Mouse (Mus musculus): ENCODE data around the gene Eif2b5. TPM values are rescaled to one million over a fixed set of nuclear protein-coding genes. Genes with fewer than 3 reads are reported as not detected.
A peak's percentile ranks its signal among the peaks of the same experiment; 100 is the strongest.

Gene Eif2b5
- polyA plus RNA-seq, 1 experiment: 38.7 TPM

- no peaks in the 10 kb centered on the region for H3K4me1 ChIP-seq (ENCODE audit: control insufficient read depth, insufficient read depth, low read length)
- H3K4me3 ChIP-seq (ENCODE audit: control insufficient read depth, low read depth, low read length): no peak overlapping the region
- H3K27me3 ChIP-seq (ENCODE audit: control insufficient read depth, insufficient read depth, low read length): no peaks in the 10 kb centered on the region
- TF ChIP-seq POLR2A (IDR thresholded peaks at IDR 0.05; ENCODE audit: control insufficient read depth, low read depth, low read length) (no peak), CTCF (IDR thresholded peaks at IDR 0.05; ENCODE audit: control insufficient read depth, insufficient read depth, insufficient replicate concordance, low read depth, low read length) (no peak)
- H3K36me3 ChIP-seq (ENCODE audit: control insufficient read depth, insufficient read depth, low read length): no peaks in the 10 kb centered on the region; the same call in 1 of the 2 replicates
- H3K27ac ChIP-seq (ENCODE audit: control insufficient read depth, insufficient read depth, low read depth, low read length): no peak overlapping the region
These were observed 30.8 kb downstream of the Eif2b5 start for GRCm38 (mm10) chr16:20529375-20529774.

GRCm38 (mm10) chr16:20530941-20531340 lies 32.3 kb downstream of the Eif2b5 start:
- Histone ChIP-seq H3K4me3 (ENCODE audit: control insufficient read depth, low read depth, low read length) (no peak overlapping the region), H3K4me1 (ENCODE audit: control insufficient read depth, insufficient read depth, low read length) (peaks cover 2% of the 10 kb centered on the region; the same call in 1 of the 2 replicates), H3K27me3 (ENCODE audit: control insufficient read depth, insufficient read depth, low read length) (no peaks in the 10 kb centered on the region), H3K36me3 (ENCODE audit: control insufficient read depth, insufficient read depth, low read length) (no peaks in the 10 kb centered on the region; the same call in 1 of the 2 replicates), H3K27ac (ENCODE audit: control insufficient read depth, insufficient read depth, low read depth, low read length) (no peak overlapping the region)
- TF ChIP-seq CTCF (IDR thresholded peaks at IDR 0.05; ENCODE audit: control insufficient read depth, insufficient read depth, insufficient replicate concordance, low read depth, low read length): no peak
- TF ChIP-seq POLR2A (IDR thresholded peaks at IDR 0.05; ENCODE audit: control insufficient read depth, low read depth, low read length): no peak

GRCm38 (mm10) chr16:20534617-20535295 lies 36.1 kb downstream of the Eif2b5 start:
- TF ChIP-seq POLR2A (IDR thresholded peaks at IDR 0.05; ENCODE audit: control insufficient read depth, low read depth, low read length): no peak
- no peak for TF ChIP-seq CTCF (IDR thresholded peaks at IDR 0.05; ENCODE audit: control insufficient read depth, insufficient read depth, insufficient replicate concordance, low read depth, low read length)
- Histone ChIP-seq H3K36me3 (ENCODE audit: control insufficient read depth, insufficient read depth, low read length) (no peaks in the 10 kb centered on the region; the same call in 1 of the 2 replicates), H3K27me3 (ENCODE audit: control insufficient read depth, insufficient read depth, low read length) (no peaks in the 10 kb centered on the region), H3K27ac (ENCODE audit: control insufficient read depth, insufficient read depth, low read depth, low read length) (no peak overlapping the region), H3K4me1 (ENCODE audit: control insufficient read depth, insufficient read depth, low read length) (peaks cover 3% of the 10 kb centered on the region; the same call in 1 of the 2 replicates), H3K4me3 (ENCODE audit: control insufficient read depth, low read depth, low read length) (peak overlapping the region; percentile 98)

GRCm38 (mm10) chr16:20535296-20536080 lies 36.9 kb downstream of the Eif2b5 start, which contains the start of gene Ap2m1:
Gene Ap2m1, plus strand, starts transcription at chr16:20535478.
- peaks cover 3% of the 10 kb centered on the region; the same call in 1 of the 2 replicates for H3K4me1 ChIP-seq (ENCODE audit: control insufficient read depth, insufficient read depth, low read length)
- peak within 1 kb of the TSS; percentile 96 for H3K27ac ChIP-seq (ENCODE audit: control insufficient read depth, insufficient read depth, low read depth, low read length)
- no peak for TF ChIP-seq CTCF (IDR thresholded peaks at IDR 0.05; ENCODE audit: control insufficient read depth, insufficient read depth, insufficient replicate concordance, low read depth, low read length)
- TF ChIP-seq POLR2A (IDR thresholded peaks at IDR 0.05; ENCODE audit: control insufficient read depth, low read depth, low read length): peak; percentile 66
- H3K36me3 ChIP-seq (ENCODE audit: control insufficient read depth, insufficient read depth, low read length): no peaks in the 10 kb centered on the region; the same call in 1 of the 2 replicates
- H3K4me3 ChIP-seq (ENCODE audit: control insufficient read depth, low read depth, low read length): peak within 1 kb of the TSS; percentile 98
- H3K27me3 ChIP-seq (ENCODE audit: control insufficient read depth, insufficient read depth, low read length): no peaks in the 10 kb centered on the region

- H3K27me3 ChIP-seq (ENCODE audit: control insufficient read depth, insufficient read depth, low read length): no peaks in the 10 kb centered on the region
- peak overlapping the region; percentile 98 for H3K4me3 ChIP-seq (ENCODE audit: control insufficient read depth, low read depth, low read length)
- TF ChIP-seq CTCF (IDR thresholded peaks at IDR 0.05; ENCODE audit: control insufficient read depth, insufficient read depth, insufficient replicate concordance, low read depth, low read length) (no peak), POLR2A (IDR thresholded peaks at IDR 0.05; ENCODE audit: control insufficient read depth, low read depth, low read length) (no peak)
- no peaks in the 10 kb centered on the region for H3K36me3 ChIP-seq (ENCODE audit: control insufficient read depth, insufficient read depth, low read length)
- peak overlapping the region; percentile 96 for H3K27ac ChIP-seq (ENCODE audit: control insufficient read depth, insufficient read depth, low read depth, low read length)
- H3K4me1 ChIP-seq (ENCODE audit: control insufficient read depth, insufficient read depth, low read length): peaks cover 3% of the 10 kb centered on the region; the same call in 1 of the 2 replicates
These were observed 37.6 kb downstream of the Eif2b5 start for GRCm38 (mm10) chr16:20536081-20536665.

- Histone ChIP-seq H3K4me3 (ENCODE audit: control insufficient read depth, low read depth, low read length) (no peak overlapping the region), H3K27ac (ENCODE audit: control insufficient read depth, insufficient read depth, low read depth, low read length) (no peak overlapping the region), H3K36me3 (ENCODE audit: control insufficient read depth, insufficient read depth, low read length) (no peaks in the 10 kb centered on the region), H3K4me1 (ENCODE audit: control insufficient read depth, insufficient read depth, low read length) (peaks cover 3% of the 10 kb centered on the region; the same call in 1 of the 2 replicates), H3K27me3 (ENCODE audit: control insufficient read depth, insufficient read depth, low read length) (no peaks in the 10 kb centered on the region)
- TF ChIP-seq CTCF (IDR thresholded peaks at IDR 0.05; ENCODE audit: control insufficient read depth, insufficient read depth, insufficient replicate concordance, low read depth, low read length) (no peak), POLR2A (IDR thresholded peaks at IDR 0.05; ENCODE audit: control insufficient read depth, low read depth, low read length) (no peak)
These were observed 38.5 kb downstream of the Eif2b5 start for GRCm38 (mm10) chr16:20537071-20537471.

Measured in testis, adult 2 months (tissue).